Mouse (Mus musculus): ENCODE data around the gene Gm17087.

Gene Gm17087

DNA sequence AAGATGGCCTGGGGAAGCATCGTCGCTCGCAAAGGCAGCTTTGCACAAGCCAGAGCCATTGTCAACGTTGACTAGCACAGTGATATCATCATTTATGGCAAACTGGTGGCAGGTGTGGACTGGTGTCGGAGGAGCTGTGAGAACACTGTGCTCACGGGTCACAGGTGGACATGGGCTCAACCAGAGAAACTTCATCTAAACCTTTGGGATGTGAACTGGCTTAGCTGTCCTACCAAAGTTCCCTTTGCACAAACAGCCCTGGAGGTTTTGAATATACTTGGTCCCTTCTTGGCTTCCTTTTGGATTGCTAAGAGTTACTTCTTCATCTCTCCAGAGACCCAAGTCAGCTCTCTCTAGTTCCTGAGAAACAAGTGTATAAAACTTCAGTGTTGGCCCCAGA, at the start of gene Gm17087:
Gene Gm17087 (minus strand): TSS at position 101 of the 400 bp plus-strand sequence.
- no peak for DNase-seq (ENCODE audit: low spot score in 2 of 2)

DNA sequence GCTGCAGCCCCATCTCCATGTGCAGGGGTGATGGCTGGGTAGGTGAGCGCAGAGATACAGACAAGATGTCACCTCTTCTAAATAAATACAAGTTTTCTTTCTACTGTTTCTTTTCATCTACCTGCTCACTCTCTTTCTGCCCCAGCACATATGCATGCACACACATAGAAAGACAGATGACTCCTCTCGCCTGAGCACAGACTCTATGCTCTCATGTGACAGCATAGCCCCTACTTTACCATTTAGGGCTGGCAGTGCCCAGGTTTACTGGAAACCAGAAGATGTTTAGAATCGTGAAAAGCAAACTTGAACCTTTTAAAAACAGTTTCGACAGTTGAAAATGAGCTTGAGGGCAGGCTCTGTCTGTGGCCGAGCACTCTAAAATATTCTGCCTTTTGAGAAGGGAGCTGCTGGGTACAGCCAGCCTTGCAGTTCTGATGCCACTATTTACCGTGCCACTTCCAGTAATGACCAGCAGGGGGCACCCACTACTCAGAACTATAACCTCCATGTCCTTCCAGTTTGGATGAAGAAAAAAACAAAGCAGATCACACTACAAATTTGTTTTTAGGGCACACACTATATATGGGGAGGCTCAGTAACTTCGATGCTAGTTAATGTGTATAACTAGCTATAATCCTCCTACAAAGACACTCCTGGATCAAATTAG, 47.3 kb upstream of the Gm17087 start:
- DNase-seq (ENCODE audit: low spot score in 2 of 2), result peak; percentile 81 to 88

DNA sequence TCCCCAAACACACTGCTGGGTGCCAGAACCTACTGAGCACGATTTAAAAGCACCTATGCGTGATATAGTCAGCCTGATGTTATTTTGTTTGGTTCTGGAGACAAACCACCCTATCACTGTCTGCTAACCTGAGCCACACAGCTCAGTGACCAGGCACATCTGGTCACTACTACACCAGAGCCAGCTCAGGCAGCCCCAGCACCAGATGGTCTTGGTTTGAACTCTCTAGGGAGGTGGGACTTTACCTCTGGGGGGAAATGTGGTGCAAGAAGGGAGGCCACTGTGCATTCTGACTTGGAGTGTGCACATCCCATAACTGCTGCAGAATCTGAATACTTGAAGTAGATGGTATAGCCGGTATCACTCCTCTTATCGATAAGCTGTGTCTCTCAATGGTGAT, 45.2 kb upstream of the Gm17087 start:
- DNase-seq (ENCODE audit: low spot score in 2 of 2), result no peak

DNA sequence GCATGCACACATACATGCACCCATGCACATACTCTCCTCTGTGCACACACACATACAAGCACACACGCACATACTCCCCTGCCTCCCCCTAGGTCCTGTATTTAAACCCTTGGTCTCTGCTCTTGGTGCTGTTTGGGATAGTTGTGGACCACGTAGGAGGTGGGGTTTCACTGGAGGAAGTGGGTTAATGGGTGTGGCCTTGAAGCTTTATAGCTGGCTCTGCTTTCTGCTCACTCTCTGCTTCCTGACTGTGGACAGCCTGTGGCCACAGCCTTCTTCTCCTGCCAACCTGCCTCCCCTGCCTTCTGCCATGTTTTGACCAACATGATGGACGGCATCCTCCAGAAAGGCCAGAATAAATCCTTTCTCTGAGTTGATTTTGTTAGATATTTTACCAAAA, 39.9 kb upstream of the Gm17087 start:
- DNase-seq (ENCODE audit: low spot score in 2 of 2), result no peak

DNA sequence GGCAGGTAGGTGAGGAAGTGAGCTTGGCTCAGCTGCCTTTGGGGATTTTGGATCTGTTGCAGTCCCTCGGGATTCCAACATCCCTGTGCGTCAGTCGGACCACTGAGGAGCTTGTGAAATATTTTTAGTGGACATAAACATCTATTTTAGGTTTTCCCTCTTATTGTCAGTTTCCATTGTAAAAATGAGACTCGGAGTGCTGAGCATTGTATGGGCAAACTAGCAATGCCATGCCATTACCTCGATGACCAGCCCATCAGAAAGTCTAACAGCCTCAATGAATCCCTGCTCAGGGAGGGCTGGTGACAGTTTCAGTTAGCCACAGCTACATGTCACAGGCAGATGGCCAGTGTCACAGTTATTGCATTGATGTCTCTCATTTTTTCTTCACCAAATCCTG, 39.2 kb upstream of the Gm17087 start:
- DNase-seq (ENCODE audit: low spot score in 2 of 2), result no peak

DNA sequence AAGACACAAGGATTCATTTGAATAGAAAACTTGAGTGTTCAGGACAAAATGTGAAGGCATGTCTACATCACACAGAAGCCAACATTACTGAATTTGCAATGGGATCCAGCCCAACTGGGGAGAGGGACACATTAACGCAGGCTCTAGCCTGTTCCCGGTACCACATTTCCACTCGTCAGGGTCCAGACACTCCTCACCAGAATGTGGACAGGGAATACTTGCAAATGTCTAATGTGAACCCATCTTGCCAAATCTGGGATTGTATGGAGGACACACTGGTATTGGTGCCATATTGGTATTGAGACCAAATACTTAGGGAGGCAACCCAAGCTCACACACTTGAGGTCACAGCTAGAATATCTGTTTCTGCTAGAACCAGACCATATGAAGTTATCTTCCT, 36.2 kb upstream of the Gm17087 start:
- no peak for DNase-seq (ENCODE audit: low spot score in 2 of 2)

DNA sequence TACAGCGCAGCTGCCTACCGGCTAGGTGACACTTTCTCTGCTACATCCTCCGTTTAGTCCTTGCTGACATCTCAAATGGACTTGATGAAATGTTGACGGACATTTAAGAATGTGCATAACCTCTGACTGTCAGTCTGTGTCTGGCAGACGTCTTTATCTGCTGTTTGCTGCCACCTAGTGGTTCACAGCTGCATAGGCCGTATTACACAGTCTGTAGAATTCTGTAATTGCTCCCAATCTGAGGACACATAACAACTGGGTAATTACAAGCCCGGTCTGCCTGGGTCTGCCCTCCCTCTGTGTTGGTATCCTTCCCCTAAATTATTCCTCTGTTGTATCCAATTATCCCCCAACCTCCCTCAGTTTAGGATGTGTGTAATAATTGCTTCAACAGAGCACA, 31.0 kb upstream of the Gm17087 start:
- peak; percentile 49 to 68 for DNase-seq (ENCODE audit: low spot score in 2 of 2)

DNA sequence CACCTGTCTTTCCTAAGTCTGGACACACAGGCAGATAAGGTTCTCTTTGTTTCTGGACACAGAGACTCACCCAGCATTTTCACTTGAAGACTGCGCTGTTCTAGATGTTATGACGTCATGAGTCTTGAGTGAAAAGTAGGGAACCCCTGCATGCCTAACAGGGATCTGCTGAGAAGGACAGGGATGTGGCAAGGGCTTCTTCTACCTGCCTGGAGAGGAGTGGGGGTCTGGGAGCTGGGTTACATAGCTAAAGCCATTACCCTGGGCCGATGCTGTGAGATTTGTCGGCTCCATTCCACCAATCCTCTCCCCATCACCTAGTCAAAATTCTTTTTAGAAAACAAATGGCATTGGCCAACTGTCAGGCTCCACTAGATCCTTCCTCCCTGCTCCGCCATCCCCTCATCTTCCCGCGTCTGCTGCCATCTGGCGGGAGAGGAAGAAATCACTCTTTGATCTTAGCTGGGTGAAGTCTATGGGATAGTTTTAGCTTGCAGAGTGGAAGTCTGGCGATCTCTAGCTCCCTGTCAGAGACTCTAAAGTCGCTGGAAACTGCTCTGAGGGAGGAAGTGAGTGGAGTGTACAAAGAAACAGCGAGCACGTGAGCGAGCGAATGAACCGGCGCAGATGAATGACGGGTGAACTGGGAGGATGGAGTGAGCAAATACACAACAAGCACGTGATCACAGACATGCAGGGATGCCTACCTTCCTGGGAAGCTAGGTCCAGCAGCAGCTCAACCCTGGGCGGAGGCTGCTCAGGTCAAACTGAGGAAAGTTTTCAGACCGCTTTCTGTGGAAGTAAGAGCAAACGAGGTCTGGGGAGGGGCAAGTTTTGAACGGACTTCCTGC, 25.9 kb upstream of the Gm17087 start:
- DNase-seq (ENCODE audit: low spot score in 2 of 2), result peak; percentile 80 to 85

DNA sequence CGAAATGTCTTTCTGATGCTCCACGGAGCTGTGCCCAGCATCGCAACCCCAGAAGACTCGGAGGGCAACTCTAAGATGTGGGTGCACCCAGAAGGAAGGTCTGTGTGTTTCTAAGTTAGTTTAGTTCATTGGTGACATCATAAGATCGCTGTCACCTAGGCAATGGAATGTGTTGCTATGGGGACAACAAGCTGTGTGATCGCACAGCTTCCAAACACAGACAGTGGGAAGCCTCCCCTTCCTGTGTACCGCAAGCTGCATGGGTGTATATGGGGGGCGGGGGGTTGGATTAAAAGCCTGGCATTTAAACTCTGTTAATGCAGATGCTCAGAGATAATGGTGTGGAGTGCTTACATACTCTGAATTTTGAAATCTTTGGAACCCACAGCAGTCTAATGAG, 14.8 kb upstream of the Gm17087 start:
- DNase-seq (ENCODE audit: low spot score in 2 of 2), result no peak

DNA sequence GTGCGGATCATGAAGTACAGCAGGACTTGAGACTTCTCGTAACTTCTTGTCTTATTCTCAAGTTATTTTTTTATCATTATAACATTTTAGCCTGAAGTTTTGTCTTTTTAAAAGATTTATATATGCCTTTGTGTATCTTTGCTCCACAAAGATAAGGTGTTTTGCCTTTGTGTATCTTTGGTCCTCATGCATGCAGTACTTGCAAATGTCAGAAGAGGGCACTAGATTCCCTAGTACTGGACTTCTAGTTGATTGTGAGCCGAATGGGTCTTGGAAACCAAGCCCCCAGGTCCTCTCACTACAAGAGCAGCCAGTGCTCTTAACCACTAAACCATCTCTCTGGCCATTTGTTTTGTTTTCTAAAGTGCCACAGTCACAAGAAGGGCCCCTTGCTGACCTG, 13.6 kb upstream of the Gm17087 start:
- peak in 1 of 2 experiments; percentile 25 for DNase-seq (ENCODE audit: low spot score in 2 of 2)

DNA sequence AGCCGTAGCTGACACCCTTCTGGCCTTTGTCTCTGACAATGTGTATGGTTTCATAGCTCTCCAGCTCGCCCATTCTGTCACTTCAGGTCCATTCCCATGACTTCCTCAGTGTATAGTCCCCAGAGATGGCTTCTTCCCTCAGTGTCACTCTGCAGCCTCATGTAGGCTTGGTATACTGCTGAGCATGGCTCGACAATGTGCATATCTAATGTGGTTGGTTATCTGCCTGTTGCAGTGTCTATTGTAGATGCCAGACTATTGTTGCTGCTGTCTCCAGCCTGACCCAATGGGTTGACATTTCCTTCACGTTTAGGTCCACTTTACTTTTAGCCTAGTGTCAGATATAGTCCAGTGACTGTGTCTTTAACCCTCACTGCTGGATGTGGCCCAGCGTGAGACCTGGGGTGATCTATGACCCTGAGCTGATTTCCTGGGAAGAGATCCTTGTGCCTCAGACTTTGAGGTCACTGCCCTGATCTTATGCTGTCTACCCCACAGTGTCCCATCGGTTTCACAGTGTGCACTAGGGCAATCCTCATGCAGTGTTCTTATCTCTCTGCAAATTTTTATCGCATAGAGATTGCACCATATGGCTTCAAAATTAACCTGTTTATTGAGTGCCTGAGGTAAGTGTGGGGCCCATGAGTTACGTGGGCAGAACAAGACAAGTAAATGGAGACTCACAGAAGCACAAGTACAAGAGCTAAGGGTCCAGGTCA, 7.0 kb upstream of the Gm17087 start:
- no peak for DNase-seq (ENCODE audit: low spot score in 2 of 2)

DNA sequence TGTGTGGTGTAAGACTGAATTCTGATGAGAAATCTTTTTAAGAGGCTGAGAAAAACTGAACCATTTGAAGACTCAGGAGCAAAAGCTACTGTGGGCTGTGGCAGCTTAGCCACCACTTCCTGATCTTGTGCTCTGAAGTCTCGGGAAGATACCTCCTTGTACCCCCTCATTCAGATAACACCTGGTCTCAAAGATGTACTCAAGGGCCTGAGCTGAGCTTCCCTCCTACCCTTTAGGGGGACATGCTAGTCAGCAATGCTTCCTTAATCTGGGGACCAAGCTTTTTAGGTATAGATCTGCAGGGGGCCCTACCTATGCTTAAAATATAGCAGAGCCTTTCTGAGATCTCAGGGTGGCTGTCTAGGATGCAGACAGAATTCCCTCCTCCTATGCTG, 3.9 kb downstream of the Gm17087 start:
- DNase-seq (ENCODE audit: low spot score in 2 of 2), result no peak

DNA sequence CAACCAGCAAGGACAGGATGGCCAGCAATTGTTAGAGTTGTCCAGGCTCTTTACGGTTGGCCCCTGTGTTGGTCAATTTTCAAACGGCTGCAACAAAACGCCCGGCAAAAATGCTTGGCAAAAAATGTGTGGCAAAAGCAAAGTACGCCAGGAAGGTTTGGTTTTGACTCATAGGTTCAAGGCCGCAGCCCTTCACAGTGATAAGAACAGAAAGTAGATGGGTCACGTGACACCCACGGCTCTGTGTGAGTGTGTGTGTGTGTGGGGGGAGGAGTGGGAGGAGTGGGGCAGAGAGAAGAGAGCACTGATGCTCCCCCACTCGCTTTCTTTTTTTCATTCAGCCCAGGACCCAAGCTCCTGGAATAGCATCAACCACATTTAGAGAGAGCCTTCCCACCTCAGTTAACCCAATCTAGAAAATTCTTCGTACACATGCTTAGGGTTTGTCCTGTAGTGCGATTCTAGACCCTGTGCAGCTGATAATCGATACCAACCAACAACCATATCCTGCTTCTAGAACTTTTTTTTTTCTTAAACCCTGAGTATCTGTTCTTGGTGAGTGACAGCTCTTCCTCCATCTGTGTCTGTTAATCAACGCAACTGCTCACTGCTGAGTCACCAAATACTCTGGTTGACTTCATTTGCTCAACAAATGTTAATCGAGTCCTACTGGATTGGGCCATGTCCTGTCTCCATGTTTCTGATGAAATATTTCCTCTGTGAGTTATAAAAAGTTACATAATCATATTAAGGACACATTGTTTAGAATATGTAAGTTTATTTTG, 4.5 kb downstream of the Gm17087 start:
- DNase-seq (ENCODE audit: low spot score in 2 of 2), result no peak

DNA sequence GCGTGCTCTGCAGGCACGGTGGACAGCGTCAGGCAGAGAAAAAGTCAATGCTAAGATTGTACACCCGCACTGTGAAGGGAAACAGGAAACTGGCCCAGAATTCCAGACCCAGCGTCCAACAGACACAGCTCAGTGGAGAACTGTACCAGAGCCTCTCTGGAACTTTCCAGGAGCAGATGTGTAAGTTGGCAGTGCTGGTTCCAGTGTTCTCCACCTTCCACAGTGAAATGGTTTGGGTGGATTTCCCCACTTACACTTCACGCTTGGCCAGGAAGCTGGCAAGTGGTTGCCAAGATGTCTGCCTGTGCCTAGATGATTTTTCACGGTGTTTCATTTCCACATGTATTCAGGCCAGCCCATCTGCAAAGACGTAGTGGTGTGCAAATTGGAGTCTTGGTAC, 8.8 kb downstream of the Gm17087 start:
- DNase-seq (ENCODE audit: low spot score in 2 of 2), result no peak

DNA sequence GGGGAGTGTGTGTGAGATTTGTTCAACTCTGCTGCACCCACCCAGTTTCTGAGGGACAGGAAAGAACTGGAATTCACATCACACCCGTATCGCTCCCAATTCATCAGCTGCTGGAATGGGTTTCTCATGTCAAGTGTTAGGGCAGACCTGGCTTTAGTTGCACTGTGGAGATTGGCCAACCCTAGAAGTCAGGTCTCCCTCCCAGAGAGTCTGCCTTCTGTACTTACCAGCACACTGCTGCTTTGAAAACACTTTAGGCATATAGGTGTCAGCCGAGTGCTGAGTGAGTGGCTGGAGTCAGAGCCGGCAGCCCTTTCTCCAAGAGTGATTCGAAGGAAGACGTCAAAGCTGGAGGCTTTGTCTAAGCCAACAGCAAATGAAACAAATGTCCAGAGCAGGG, 10.5 kb downstream of the Gm17087 start:
- no peak for DNase-seq (ENCODE audit: low spot score in 2 of 2)

DNA sequence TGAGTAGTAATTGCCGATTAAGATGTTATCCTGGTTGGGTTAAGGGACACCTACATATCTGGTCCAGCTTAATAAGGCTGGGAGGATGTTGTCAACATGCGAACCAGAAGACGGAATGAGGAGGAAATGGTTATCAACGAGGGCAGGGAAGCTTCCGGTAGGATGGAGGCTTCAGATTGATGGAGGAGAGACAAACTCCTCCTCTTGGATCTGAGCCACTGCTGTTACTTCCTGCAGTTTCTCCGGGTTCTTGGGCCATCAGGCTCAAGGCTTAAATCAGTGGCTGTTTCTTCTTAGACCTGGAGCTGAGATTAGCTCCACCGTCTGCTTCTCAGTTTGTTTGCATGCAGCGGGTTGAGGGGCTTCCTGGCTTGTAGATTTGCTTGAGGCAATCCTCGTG, 11.0 kb downstream of the Gm17087 start:
- no peak for DNase-seq (ENCODE audit: low spot score in 2 of 2)

DNA sequence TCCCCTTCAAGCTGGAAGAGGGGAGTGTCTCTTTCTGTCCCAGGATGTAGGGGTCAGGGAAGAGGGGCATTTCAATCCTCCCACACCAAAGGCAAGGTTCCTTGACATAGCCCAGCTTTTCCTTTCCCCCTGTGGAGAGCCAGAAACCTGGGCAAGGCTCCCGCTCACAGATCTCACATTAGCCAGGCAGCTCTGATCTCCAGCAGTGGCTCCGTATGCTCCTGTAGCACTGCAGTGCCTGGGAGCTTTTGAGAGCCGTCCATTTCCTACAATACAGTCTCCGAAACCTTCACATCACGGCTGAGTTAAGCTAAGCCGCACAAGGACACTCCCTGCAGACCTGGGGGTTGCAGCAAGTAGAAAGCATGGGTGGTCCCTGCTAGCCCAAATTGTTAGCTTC, 12.5 kb downstream of the Gm17087 start:
- peak in 1 of 2 experiments; percentile 5 for DNase-seq (ENCODE audit: low spot score in 2 of 2)

DNA sequence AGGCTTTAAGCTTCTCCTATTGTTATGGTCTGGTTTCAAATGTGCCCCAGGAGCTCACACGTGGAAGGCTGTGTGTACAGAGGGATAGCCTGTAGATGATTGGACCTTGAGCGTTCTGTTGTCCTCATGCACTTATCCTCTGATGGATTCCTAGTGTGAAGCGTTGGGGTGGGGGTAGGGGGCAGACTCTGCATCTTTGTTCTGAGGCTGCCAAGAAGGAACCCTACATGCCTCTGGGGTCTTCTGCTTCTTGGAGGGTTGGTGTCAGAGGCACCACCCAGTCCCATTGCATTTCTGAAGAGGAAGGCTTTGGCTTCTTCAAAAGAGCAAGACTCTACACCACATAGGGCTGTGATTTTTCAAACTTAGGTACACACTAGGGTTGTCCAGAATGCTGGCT, 13.1 kb downstream of the Gm17087 start:
- no peak for DNase-seq (ENCODE audit: low spot score in 2 of 2)

DNA sequence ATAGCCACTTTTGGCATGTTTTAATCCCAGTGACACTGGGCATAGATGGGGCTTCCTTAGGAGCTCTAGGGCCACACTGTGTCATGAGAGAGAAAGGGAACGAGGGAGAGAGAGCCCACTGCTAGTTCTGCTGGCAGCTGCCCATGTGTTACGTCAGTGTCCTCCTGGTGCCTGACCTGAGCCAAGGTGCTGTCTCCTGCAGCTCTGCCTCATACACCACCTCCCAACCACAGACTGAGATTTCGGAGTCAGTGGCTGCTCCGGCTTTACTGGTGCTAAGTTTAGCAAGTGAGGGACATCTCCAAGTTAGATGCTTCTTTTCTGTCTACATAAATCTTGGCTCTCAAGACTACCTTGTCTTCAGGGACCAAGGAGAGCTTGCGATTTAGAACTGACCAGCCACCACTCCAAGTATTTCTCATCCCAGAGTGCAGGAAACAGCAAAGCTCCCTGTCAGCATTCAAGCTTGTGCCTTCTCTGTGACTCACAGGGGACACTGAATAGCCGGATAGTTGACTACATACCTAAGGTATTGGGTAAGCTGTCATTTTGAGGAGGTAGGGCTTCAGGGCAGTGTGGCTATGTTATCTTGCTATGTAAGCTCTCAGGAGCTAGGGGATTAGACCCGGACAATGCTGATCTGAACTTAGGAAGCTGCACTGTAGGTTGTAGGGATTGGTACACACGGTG, 14.3 kb downstream of the Gm17087 start:
- DNase-seq (ENCODE audit: low spot score in 2 of 2), result peak in 1 of 2 experiments; percentile 9

DNA sequence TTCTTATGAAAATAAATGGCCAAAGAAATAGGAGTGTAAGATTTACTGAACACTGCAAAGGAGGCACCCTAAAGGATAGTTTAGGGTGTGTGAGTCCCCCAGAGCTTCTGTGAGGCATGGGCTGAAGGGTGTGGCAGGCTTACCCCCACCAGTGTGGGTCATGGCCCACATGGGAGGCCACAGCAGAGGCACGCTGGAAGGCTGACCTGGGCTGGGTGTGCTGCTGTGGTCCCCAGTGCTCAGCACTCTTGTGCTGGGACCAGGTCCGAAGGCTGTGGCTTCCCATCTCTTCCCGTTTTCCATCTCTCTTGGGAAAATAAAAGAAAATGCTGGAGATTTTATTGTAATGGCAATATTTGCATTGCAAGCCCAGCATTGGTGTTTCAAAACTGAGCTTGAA, 15.1 kb downstream of the Gm17087 start:
- no peak for DNase-seq (ENCODE audit: low spot score in 2 of 2)

DNA sequence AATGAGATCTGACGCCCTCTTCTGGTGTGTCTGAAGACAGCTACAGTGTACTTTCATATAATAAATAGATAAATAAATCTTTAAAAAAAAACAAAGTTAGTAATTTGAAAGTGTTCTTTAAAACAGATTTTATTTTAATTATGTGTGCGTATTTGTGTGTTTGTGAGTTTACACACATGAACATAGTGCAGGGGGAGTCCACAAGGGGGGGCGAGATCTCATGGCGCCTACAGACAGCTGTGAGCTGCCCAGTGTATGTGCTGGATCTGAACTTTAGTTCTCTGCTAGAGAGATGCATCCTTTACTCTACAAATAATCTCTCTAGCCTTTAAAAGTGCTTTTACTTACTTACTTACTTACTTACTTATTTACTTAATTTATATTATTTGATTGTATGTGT, 18.0 kb downstream of the Gm17087 start:
- no peak for DNase-seq (ENCODE audit: low spot score in 2 of 2)

Measured in cerebellum, postnatal 4 days (tissue).